Mouse (Mus musculus): ENCODE data around the gene Olfr702. TPM values are rescaled to one million over a fixed set of nuclear protein-coding genes. Genes with fewer than 3 reads are reported as not detected.

The Olfr702 gene
- not detected for total RNA-seq (2022)

- no peak for DNase-seq (ENCODE audit: low spot score in 2 of 2)
Measured at GRCm38 (mm10) chr7:106833793-106834192, at the start of gene Olfr702. TSS of gene Olfr702 (minus strand) at chr7:106833893.

GRCm38 (mm10) chr7:106876791-106877190 is 43.1 kb upstream of the Olfr702 start, which contains the start of gene Olfr705:
TSS of gene Olfr705 (minus strand) at chr7:106876891.
- no peak for DNase-seq (ENCODE audit: low spot score in 2 of 2)

- no peak for DNase-seq (ENCODE audit: low spot score in 2 of 2)
Measured at GRCm38 (mm10) chr7:106862885-106863284, 29.2 kb upstream of the Olfr702 start, which contains the start of gene Olfr704. TSS of gene Olfr704 (plus strand) at chr7:106863185.

- no peak for DNase-seq (ENCODE audit: low spot score in 2 of 2)
Measured at GRCm38 (mm10) chr7:106843060-106843459, 9.4 kb upstream of the Olfr702 start, which contains the start of gene Olfr703. TSS of gene Olfr703 (plus strand) at chr7:106843360.

GRCm38 (mm10) chr7:106818414-106818813 is 15.3 kb downstream of the Olfr702 start:
- DNase-seq (ENCODE audit: low spot score in 2 of 2), result no peak

- DNase-seq (ENCODE audit: low spot score in 2 of 2), result no peak
Measured at GRCm38 (mm10) chr7:106815775-106816174, 17.9 kb downstream of the Olfr702 start.

- no peak for DNase-seq (ENCODE audit: low spot score in 2 of 2)
Measured at GRCm38 (mm10) chr7:106813829-106814228, 19.9 kb downstream of the Olfr702 start, which contains the start of gene Olfr701. TSS of gene Olfr701 (plus strand) at chr7:106814129.

- DNase-seq (ENCODE audit: low spot score in 2 of 2), result no peak
Measured at GRCm38 (mm10) chr7:106808734-106809133, 25.0 kb downstream of the Olfr702 start, which contains the start of gene Olfr700. TSS of gene Olfr700 (minus strand) at chr7:106808834.

- no peak for DNase-seq (ENCODE audit: low spot score in 2 of 2)
Measured at GRCm38 (mm10) chr7:106793098-106793497, 40.6 kb downstream of the Olfr702 start, which contains the start of gene Olfr699. TSS of gene Olfr699 (minus strand) at chr7:106793198.

- no peak for DNase-seq (ENCODE audit: low spot score in 2 of 2)
Measured at GRCm38 (mm10) chr7:106788330-106788729, 45.4 kb downstream of the Olfr702 start.

Other genes with a start within 250 kb of the Olfr702 start
- not detected for gene Olfr693, start 153.3 kb downstream of the Olfr702 start, total RNA-seq (2022)
- gene Olfr694, start 142.1 kb downstream of the Olfr702 start, total RNA-seq (2022), result not detected
- gene Olfr695, start 117.5 kb downstream of the Olfr702 start, total RNA-seq (2022), result not detected
- gene Olfr697, start 91.5 kb downstream of the Olfr702 start, total RNA-seq (2022), result not detected
- gene Olfr698, start 78.5 kb downstream of the Olfr702 start, total RNA-seq (2022), result under 1 TPM in 1 of 4 experiments, not detected in 3; 0.42 TPM
- not detected for gene Olfr699, start 40.7 kb downstream of the Olfr702 start, total RNA-seq (2022)
- gene Olfr700, start 25.1 kb downstream of the Olfr702 start, total RNA-seq (2022), result not detected
- gene Olfr701, start 19.8 kb downstream of the Olfr702 start, total RNA-seq (2022), result under 1 TPM in 1 of 4 experiments, not detected in 3; 0.07 TPM
- not detected for gene Olfr703, start 9.5 kb upstream of the Olfr702 start, total RNA-seq (2022)
- gene Olfr704, start 29.3 kb upstream of the Olfr702 start, total RNA-seq (2022), result not detected
- gene Olfr705, start 43.0 kb upstream of the Olfr702 start, total RNA-seq (2022), result not detected
- not detected for gene Olfr706, start 54.3 kb upstream of the Olfr702 start, total RNA-seq (2022)
- not detected for gene Olfr707, start 67.3 kb upstream of the Olfr702 start, total RNA-seq (2022)
- not detected for gene Olfr1532-ps1, start 74.1 kb upstream of the Olfr702 start, total RNA-seq (2022)
- gene Olfr709-ps1, start 98.3 kb upstream of the Olfr702 start, total RNA-seq (2022), result under 1 TPM in 1 of 4 experiments, not detected in 3; 0.14 TPM
- gene Olfr710, start 114.4 kb upstream of the Olfr702 start, total RNA-seq (2022), result not detected
- gene Olfr6, start 130.0 kb upstream of the Olfr702 start, total RNA-seq (2022), result not detected
- gene Olfr711, start 141.6 kb upstream of the Olfr702 start, total RNA-seq (2022), result not detected
- under 1 TPM in 1 of 4 experiments, not detected in 3; 0.05 TPM for gene Olfr2, start 172.2 kb upstream of the Olfr702 start, total RNA-seq (2022)
- not detected for gene Olfr713, start 197.3 kb upstream of the Olfr702 start, total RNA-seq (2022)
- gene Olfr714, start 237.1 kb upstream of the Olfr702 start, total RNA-seq (2022), result not detected

Data from left cerebral cortex, adult 8-10 months (tissue).